Mouse (Mus musculus) stomach, postnatal 0 days (tissue): ENCODE results near the gene Ciart.
"Not testable (repeated sequence)": the region's sequence is repeated elsewhere in the genome, so short reads cannot be mapped to it uniquely, and the experiment has no call there.

Experiments used
- CTCF ChIP-seq: IDR thresholded peaks from 2 replicates; pipeline ENCODE4 v1.5.1; 2016; ENCODE audit warnings: antibody characterized with exemption, low read depth, mild to moderate bottlenecking, moderate library complexity
- EP300 ChIP-seq: optimal IDR thresholded peaks from 2 replicates; pipeline ENCODE3; 2016; ENCODE audit warnings: antibody characterized with exemption

DNA sequence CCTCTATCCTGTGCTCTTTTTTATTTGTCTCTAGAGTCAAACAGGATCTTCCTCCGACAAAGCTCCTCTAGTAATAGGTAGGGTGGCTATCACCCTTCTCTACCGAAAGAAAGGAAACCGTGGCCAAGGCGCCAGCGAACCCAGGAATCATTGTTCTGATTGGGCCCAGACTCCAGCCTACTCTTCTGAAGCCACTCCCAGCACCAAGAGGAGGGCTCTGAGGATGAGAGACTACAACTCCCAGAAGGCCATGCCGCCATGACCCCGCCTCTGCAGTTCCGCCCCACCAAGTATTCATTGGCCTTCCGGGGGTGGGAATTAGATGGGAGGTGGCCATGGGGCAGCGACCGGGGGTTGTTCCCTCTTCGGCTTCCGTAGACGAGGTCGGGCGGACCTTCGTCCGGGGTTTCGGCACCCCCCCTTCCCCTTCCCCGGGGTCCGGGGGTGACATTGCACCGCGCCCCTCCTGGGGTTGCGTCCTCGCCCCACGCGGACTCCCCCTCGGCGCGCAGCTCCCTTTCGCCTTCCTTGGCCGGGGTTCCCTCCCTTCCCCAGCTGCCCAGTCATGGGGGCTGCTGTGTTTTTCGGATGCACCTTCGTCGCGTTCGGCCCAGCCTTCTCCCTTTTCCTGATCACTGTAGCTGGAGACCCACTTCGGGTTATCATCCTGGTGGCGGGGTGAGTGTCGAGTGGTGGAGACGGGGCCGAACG is 11.7 kb upstream of the Ciart start, which contains the start of gene Aph1a:
- TF ChIP-seq CTCF, EP300: not testable (repeated sequence)
